Mouse (Mus musculus) kidney, adult 2 months (tissue): ENCODE data around the gene Rd3l.

Experiments used
- CTCF ChIP-seq: fragments of 200-500 bp; conservative IDR thresholded peaks from 2 replicates; pipeline ENCODE4 v1.5.1; 2011; ENCODE audit warnings: low read depth, mild to moderate bottlenecking, control low read depth, low read length, moderate library complexity, mixed read lengths; ENCODE audit not compliant: insufficient read depth, insufficient read length
- POLR2A ChIP-seq: fragments of 200-500 bp; IDR thresholded peaks from one replicate; pipeline ENCODE4 v1.6.1; 2011; ENCODE audit warnings: low read depth, low read length, control low read depth

- TF ChIP-seq CTCF (no peak), POLR2A (no peak)
Observed at GRCm38 (mm10) chr12:111931411-111932025, 49.6 kb downstream of the Rd3l start.
